ENCODE assay signal across 8 mouse cellular contexts in the genomic region with DNA sequence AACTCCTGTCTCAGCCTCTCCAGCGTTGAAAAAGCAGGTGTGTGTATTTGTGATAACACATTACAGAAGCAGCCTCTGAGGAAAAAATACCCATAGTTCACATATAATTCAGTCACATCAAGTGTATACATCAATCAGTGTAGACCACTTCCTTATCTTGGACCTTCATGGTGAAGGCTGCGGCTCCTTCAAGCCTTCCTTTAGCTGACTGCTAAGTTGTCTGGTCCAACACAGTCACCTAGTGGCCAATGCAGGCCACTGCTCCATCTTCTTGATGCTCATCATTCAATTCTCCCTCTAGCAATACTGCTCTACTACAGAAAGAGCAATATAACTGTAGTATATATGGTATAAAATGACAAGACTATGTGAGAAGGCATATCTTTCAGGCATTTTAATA.
A peak's percentile ranks its signal among the peaks of the same experiment; 100 is the strongest.
DNase-seq lines count a peak whose midpoint lies in the region; ATAC-seq and TF ChIP-seq lines count a peak whose summit lies in the region.

No protein-coding gene starts in this region.

- 79% methylated on average over 2 of the region's 2 CpGs for WGBS in embryonic facial prominence, embryonic 11.5 days
- 73% methylated on average over 2 of the region's 2 CpGs for WGBS in embryonic facial prominence, embryonic 10.5 days
- 72% methylated on average over 2 of the region's 2 CpGs for WGBS in midbrain, embryonic 11.5 days
- 73% methylated on average over 2 of the region's 2 CpGs for WGBS in midbrain, embryonic 15.5 days
- WGBS in hindbrain, embryonic 16.5 days, result 67% methylated on average over 2 of the region's 2 CpGs

- H3K36me3 ChIP-seq in embryonic facial prominence, embryonic 11.5 days (replicated peaks; ENCODE audit: control insufficient read depth, insufficient read depth, low read depth, low read length), result no peaks in the 10 kb centered on the region
- peaks cover 32% of the 10 kb centered on the region for H3K36me3 ChIP-seq in embryonic facial prominence, embryonic 10.5 days (replicated peaks)
- H3K36me3 ChIP-seq in midbrain, embryonic 11.5 days (ENCODE audit: control insufficient read depth, insufficient read depth, low read length), result peaks cover 5% of the 10 kb centered on the region; the same call in 1 of the 2 replicates
- H3K36me3 ChIP-seq in midbrain, embryonic 15.5 days (replicated peaks), result peaks cover 14% of the 10 kb centered on the region; the same call in 1 of the 2 replicates
- peaks cover 29% of the 10 kb centered on the region for H3K36me3 ChIP-seq in hindbrain, embryonic 16.5 days (ENCODE audit: control insufficient read depth, insufficient read depth, low read length)

- no peak overlapping the region for H3K9ac ChIP-seq in embryonic facial prominence, embryonic 11.5 days (replicated peaks; ENCODE audit: low read length)
- H3K9ac ChIP-seq in midbrain, embryonic 11.5 days (ENCODE audit: low read length), result no peak overlapping the region
- H3K9ac ChIP-seq in midbrain, embryonic 15.5 days, result no peak overlapping the region
- no peak overlapping the region for H3K9ac ChIP-seq in hindbrain, embryonic 16.5 days (ENCODE audit: low read depth, low read length)

- H3K4me1 ChIP-seq in embryonic facial prominence, embryonic 11.5 days (ENCODE audit: control insufficient read depth, insufficient read depth, low read length), result no peaks in the 10 kb centered on the region
- no peaks in the 10 kb centered on the region for H3K4me1 ChIP-seq in embryonic facial prominence, embryonic 10.5 days
- no peaks in the 10 kb centered on the region for H3K4me1 ChIP-seq in midbrain, embryonic 11.5 days (ENCODE audit: control insufficient read depth, insufficient read depth, low read length)
- H3K4me1 ChIP-seq in midbrain, embryonic 15.5 days, result no peaks in the 10 kb centered on the region
- H3K4me1 ChIP-seq in hindbrain, embryonic 16.5 days (ENCODE audit: control insufficient read depth, insufficient read depth, low read depth, low read length), result no peaks in the 10 kb centered on the region

- H3K9me3 ChIP-seq in embryonic facial prominence, embryonic 11.5 days (replicated peaks; ENCODE audit: control insufficient read depth, low read length), result no peaks in the 10 kb centered on the region
- H3K9me3 ChIP-seq in embryonic facial prominence, embryonic 10.5 days, result no peaks in the 10 kb centered on the region
- no peaks in the 10 kb centered on the region for H3K9me3 ChIP-seq in midbrain, embryonic 11.5 days (ENCODE audit: control insufficient read depth, low read length)
- H3K9me3 ChIP-seq in midbrain, embryonic 15.5 days, result no peaks in the 10 kb centered on the region
- no peaks in the 10 kb centered on the region for H3K9me3 ChIP-seq in hindbrain, embryonic 16.5 days (ENCODE audit: control insufficient read depth, low read length)

- H3K27me3 ChIP-seq in embryonic facial prominence, embryonic 11.5 days (ENCODE audit: control insufficient read depth, insufficient read depth, low read length), result no peaks in the 10 kb centered on the region
- H3K27me3 ChIP-seq in embryonic facial prominence, embryonic 10.5 days (replicated peaks; ENCODE audit: low read depth, poor library complexity, severe bottlenecking), result no peaks in the 10 kb centered on the region
- no peaks in the 10 kb centered on the region for H3K27me3 ChIP-seq in midbrain, embryonic 11.5 days (ENCODE audit: control insufficient read depth, insufficient read depth, low read length)
- no peaks in the 10 kb centered on the region for H3K27me3 ChIP-seq in midbrain, embryonic 15.5 days (replicated peaks)
- H3K27me3 ChIP-seq in Patski, result no peaks in the 10 kb centered on the region
- no peaks in the 10 kb centered on the region for H3K27me3 ChIP-seq in hindbrain, embryonic 16.5 days (replicated peaks; ENCODE audit: control insufficient read depth, insufficient read depth, low read length)

- DNase-seq in embryonic facial prominence, embryonic 11.5 days (ENCODE audit: low spot score), result peak; percentile 44
- DNase-seq in embryonic facial prominence, embryonic 10.5 days (ENCODE audit: low spot score), result no peak
- DNase-seq in midbrain, embryonic 11.5 days (ENCODE audit: low spot score, missing footprints), result peak; percentile 85
- DNase-seq in Patski (ENCODE audit: low read depth, low spot score), result no peak
- DNase-seq in lung, postnatal 4 days, result peak; percentile 29 to 40
- DNase-seq in T-cell, adult 2 months (ENCODE audit: low spot score), result no peak

- no peak for ATAC-seq in embryonic facial prominence, embryonic 11.5 days (replicated peaks; ENCODE audit: insufficient number of reproducible peaks, low FRiP score, low TSS enrichment, low read depth)
- ATAC-seq in midbrain, embryonic 11.5 days (ENCODE audit: low FRiP score), result no peak
- no peak for ATAC-seq in midbrain, embryonic 15.5 days (replicated peaks)
- ATAC-seq in Patski, result no peak
- peak; percentile 65; the same call in 1 of the 2 replicates for ATAC-seq in hindbrain, embryonic 16.5 days

- POLR2A ChIA-PET in Patski (lab: Charles Lee), result no interaction called here

- CTCF ChIA-PET in Patski (lab: Charles Lee), result interaction anchor here (2.6 kb wide), 1 partner anchor 356 kb away, joined by 7 read pairs; no protein-coding TSS in a partner anchor

- TF ChIP-seq CTCF in Patski (IDR thresholded peaks at IDR 0.05), result peak; percentile 79

- H3K27ac ChIP-seq in embryonic facial prominence, embryonic 11.5 days (replicated peaks; ENCODE audit: low read depth, low read length), result no peak overlapping the region
- H3K27ac ChIP-seq in embryonic facial prominence, embryonic 10.5 days (replicated peaks), result no peak overlapping the region
- H3K27ac ChIP-seq in midbrain, embryonic 11.5 days (ENCODE audit: low read depth, low read length), result no peak overlapping the region
- H3K27ac ChIP-seq in midbrain, embryonic 15.5 days, result no peak overlapping the region
- no peak overlapping the region for H3K27ac ChIP-seq in hindbrain, embryonic 16.5 days (ENCODE audit: low read depth, low read length)

- H3K4me2 ChIP-seq in embryonic facial prominence, embryonic 11.5 days (ENCODE audit: low read depth, low read length), result no peak overlapping the region
- no peak overlapping the region for H3K4me2 ChIP-seq in midbrain, embryonic 11.5 days
- no peak overlapping the region for H3K4me2 ChIP-seq in midbrain, embryonic 15.5 days
- no peak overlapping the region for H3K4me2 ChIP-seq in hindbrain, embryonic 16.5 days (ENCODE audit: low read length)

- H3K4me3 ChIP-seq in embryonic facial prominence, embryonic 11.5 days (ENCODE audit: low read depth, low read length), result no peak overlapping the region
- H3K4me3 ChIP-seq in embryonic facial prominence, embryonic 10.5 days, result no peak overlapping the region
- no peak overlapping the region for H3K4me3 ChIP-seq in midbrain, embryonic 11.5 days (ENCODE audit: low read depth, low read length)
- no peak overlapping the region for H3K4me3 ChIP-seq in midbrain, embryonic 15.5 days
- H3K4me3 ChIP-seq in hindbrain, embryonic 16.5 days (ENCODE audit: low read length), result no peak overlapping the region

- in situ Hi-C loops in Patski (cut with MboI; ENCODE audit: low pct_unique_long_range_greater_than_20kb), result loop anchor here (5.0 kb wide), 1 partner anchor 352 kb away; no protein-coding TSS in a partner anchor

Comparison
In these comparisons a context has a peak if more than half of its experiments do, and no peak if none do; other contexts are left out.
1. DNase-seq: peak in embryonic facial prominence, embryonic 11.5 days (single experiment), midbrain, embryonic 11.5 days (single experiment) and lung, postnatal 4 days (2 of 2); none in embryonic facial prominence, embryonic 10.5 days (single experiment), Patski (single experiment) and T-cell, adult 2 months (single experiment).